Mouse (Mus musculus): ENCODE measurements at regions not wholly inside any gene's neighbourhood (a gene's known extent, or its start where the extent isn't known, plus 50 kb on each side); places are given as distances from the start of the nearest gene placed in this dataset.

GRCm38 (mm10) chr17:15311822-15312221 lies 64.8 kb downstream of the Dll1 start:
- DNase-seq (ENCODE audit: low read depth, low spot score): no peak

GRCm38 (mm10) chr17:15310465-15310864 lies 66.2 kb downstream of the Dll1 start:
- DNase-seq (ENCODE audit: low read depth, low spot score): no peak

- DNase-seq (ENCODE audit: low read depth, low spot score): no peak
Measured at GRCm38 (mm10) chr17:15302110-15302509, 74.6 kb downstream of the Dll1 start.

GRCm38 (mm10) chr17:15299743-15300371 lies 76.8 kb downstream of the Dll1 start:
- no peak for DNase-seq (ENCODE audit: low read depth, low spot score)

GRCm38 (mm10) chr17:15294165-15294585 lies 82.5 kb downstream of the Dll1 start:
- no peak for DNase-seq (ENCODE audit: low read depth, low spot score)

GRCm38 (mm10) chr17:15292490-15293070 lies 84.1 kb downstream of the Dll1 start:
- DNase-seq (ENCODE audit: low read depth, low spot score): no peak

- DNase-seq (ENCODE audit: low read depth, low spot score): no peak
Measured at GRCm38 (mm10) chr17:15291626-15292025, 85.0 kb downstream of the Dll1 start.

GRCm38 (mm10) chr17:15290326-15290725 lies 86.3 kb downstream of the Dll1 start:
- no peak for DNase-seq (ENCODE audit: low read depth, low spot score)

GRCm38 (mm10) chr17:15289062-15289461 lies 87.6 kb downstream of the Dll1 start:
- DNase-seq (ENCODE audit: low read depth, low spot score): no peak

GRCm38 (mm10) chr17:15288640-15289039 lies 88.0 kb downstream of the Dll1 start:
- DNase-seq (ENCODE audit: low read depth, low spot score): no peak

GRCm38 (mm10) chr17:15286596-15286995 lies 90.1 kb downstream of the Dll1 start:
- no peak for DNase-seq (ENCODE audit: low read depth, low spot score)

GRCm38 (mm10) chr17:15285399-15286043 lies 91.2 kb downstream of the Dll1 start:
- DNase-seq (ENCODE audit: low read depth, low spot score): no peak

GRCm38 (mm10) chr17:15269905-15270304 lies 106.8 kb downstream of the Dll1 start:
- no peak for DNase-seq (ENCODE audit: low read depth, low spot score)

- no peak for DNase-seq (ENCODE audit: low read depth, low spot score)
Measured at GRCm38 (mm10) chr17:15269056-15269612, 107.5 kb downstream of the Dll1 start.

GRCm38 (mm10) chr17:15267721-15268120 lies 109.0 kb downstream of the Dll1 start:
- DNase-seq (ENCODE audit: low read depth, low spot score): no peak

- DNase-seq (ENCODE audit: low read depth, low spot score): no peak
Measured at GRCm38 (mm10) chr17:15259427-15260101, 117.1 kb downstream of the Dll1 start.

- no peak for DNase-seq (ENCODE audit: low read depth, low spot score)
Measured at GRCm38 (mm10) chr17:15255874-15256273, 120.8 kb downstream of the Dll1 start.

- no peak for DNase-seq (ENCODE audit: low read depth, low spot score)
Measured at GRCm38 (mm10) chr17:15253785-15254184, 122.9 kb downstream of the Dll1 start.

- no peak for DNase-seq (ENCODE audit: low read depth, low spot score)
Measured at GRCm38 (mm10) chr17:15253271-15253670, 123.4 kb downstream of the Dll1 start.

- no peak for DNase-seq (ENCODE audit: low read depth, low spot score)
Measured at GRCm38 (mm10) chr17:15252187-15252586, 124.5 kb downstream of the Dll1 start.

- DNase-seq (ENCODE audit: low read depth, low spot score): no peak
Measured at GRCm38 (mm10) chr17:15251641-15252040, 125.0 kb downstream of the Dll1 start.

GRCm38 (mm10) chr17:15248417-15248791 lies 128.3 kb downstream of the Dll1 start:
- DNase-seq (ENCODE audit: low read depth, low spot score): no peak
